Mouse (Mus musculus) ZHBTc4 (cell line): Measurements from ENCODE around the gene Cd82.

ENCODE experiments used
- DNase-seq: peaks from one replicate; pipeline ENCODE4 v3.0.0-alpha.2; 2011; ENCODE audit warnings: low read depth, low spot score

Cd82 gene

GRCm38 (mm10) chr2:93462760-93463159 lies at the start of gene Cd82:
Gene Cd82, minus strand, starts transcription at chr2:93463140.
- peak; percentile 88 for DNase-seq

- no peak for DNase-seq
These were observed 49.2 kb upstream of the Cd82 start for GRCm38 (mm10) chr2:93512130-93512529.

GRCm38 (mm10) chr2:93510839-93511238 lies 47.9 kb upstream of the Cd82 start:
- no peak for DNase-seq

- DNase-seq, result no peak
These were observed 47.1 kb upstream of the Cd82 start for GRCm38 (mm10) chr2:93509777-93510750.

- DNase-seq, result no peak
These were observed 42.2 kb upstream of the Cd82 start for GRCm38 (mm10) chr2:93505091-93505490.

GRCm38 (mm10) chr2:93503353-93503752 lies 40.4 kb upstream of the Cd82 start:
- DNase-seq, result no peak

- DNase-seq, result no peak
These were observed 38.4 kb upstream of the Cd82 start for GRCm38 (mm10) chr2:93501303-93501702.

- no peak for DNase-seq
These were observed 34.3 kb upstream of the Cd82 start for GRCm38 (mm10) chr2:93497221-93497620.

- no peak for DNase-seq
These were observed 32.2 kb upstream of the Cd82 start for GRCm38 (mm10) chr2:93495170-93495569.

GRCm38 (mm10) chr2:93493541-93493940 lies 30.6 kb upstream of the Cd82 start:
- no peak for DNase-seq

GRCm38 (mm10) chr2:93490516-93490915 lies 27.6 kb upstream of the Cd82 start:
- DNase-seq, result no peak

- peak; percentile 41 for DNase-seq
These were observed 26.1 kb upstream of the Cd82 start for GRCm38 (mm10) chr2:93488911-93489587.

- no peak for DNase-seq
These were observed 22.5 kb upstream of the Cd82 start for GRCm38 (mm10) chr2:93485459-93485858.

- no peak for DNase-seq
These were observed 19.2 kb upstream of the Cd82 start for GRCm38 (mm10) chr2:93482036-93482644.

GRCm38 (mm10) chr2:93478744-93479143 lies 15.8 kb upstream of the Cd82 start:
- DNase-seq, result no peak

GRCm38 (mm10) chr2:93477519-93477918 lies 14.6 kb upstream of the Cd82 start:
- peak; percentile 74 for DNase-seq

GRCm38 (mm10) chr2:93476487-93476886 lies 13.5 kb upstream of the Cd82 start:
- DNase-seq, result no peak

- peak; percentile 91 for DNase-seq
These were observed 12.1 kb upstream of the Cd82 start for GRCm38 (mm10) chr2:93475040-93475439.

- no peak for DNase-seq
These were observed 11.0 kb upstream of the Cd82 start for GRCm38 (mm10) chr2:93473915-93474314.

- DNase-seq, result peak; percentile 77
These were observed 8.1 kb upstream of the Cd82 start for GRCm38 (mm10) chr2:93470849-93471576.

GRCm38 (mm10) chr2:93470127-93470526 lies 7.2 kb upstream of the Cd82 start:
- DNase-seq, result peak; percentile 78

- DNase-seq, result peak; percentile 33
These were observed 6.2 kb upstream of the Cd82 start for GRCm38 (mm10) chr2:93469118-93469517.
